Mouse (Mus musculus): ENCODE results near the gene Aldh3a1.

The Aldh3a1 gene

DNA sequence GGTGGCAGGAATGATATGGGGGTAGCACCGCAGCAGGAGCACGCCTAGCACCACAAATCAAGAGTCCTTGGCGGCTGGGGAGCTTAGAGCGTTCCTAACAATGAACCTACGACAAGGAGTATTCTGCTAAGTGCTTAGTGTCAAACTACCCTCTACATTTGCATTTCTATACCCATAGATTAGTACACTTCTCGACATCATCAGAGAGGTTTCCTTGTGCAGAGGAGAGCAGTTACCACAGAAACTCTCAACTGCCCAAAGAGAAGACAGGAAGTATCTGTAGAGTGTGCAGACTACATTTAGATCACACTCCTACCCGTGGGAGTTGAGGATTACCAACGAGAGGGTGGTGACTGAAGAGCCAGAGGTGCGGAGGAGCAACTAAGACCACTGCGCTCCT lies 44.4 kb downstream of the Aldh3a1 start:
- DNase-seq: no peak

DNA sequence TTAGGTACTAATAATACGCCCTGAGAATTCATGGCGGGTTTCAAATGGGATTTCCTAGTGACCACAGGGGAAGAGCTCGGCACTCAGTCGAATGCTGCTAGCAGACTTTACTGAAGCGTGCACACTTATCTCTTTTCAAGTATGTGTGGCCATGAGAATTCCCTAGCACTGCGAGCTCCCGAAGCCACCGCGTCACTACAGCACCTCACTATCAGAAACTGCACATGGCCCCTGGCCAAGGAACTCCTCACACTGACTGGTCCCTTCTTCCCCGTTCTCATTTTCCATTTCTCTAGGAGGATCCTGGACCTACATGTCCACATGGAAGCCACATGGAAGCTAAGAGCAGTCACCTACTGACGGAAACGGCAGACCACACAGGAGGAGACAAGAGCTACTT lies 45.5 kb downstream of the Aldh3a1 start:
- DNase-seq: no peak

DNA sequence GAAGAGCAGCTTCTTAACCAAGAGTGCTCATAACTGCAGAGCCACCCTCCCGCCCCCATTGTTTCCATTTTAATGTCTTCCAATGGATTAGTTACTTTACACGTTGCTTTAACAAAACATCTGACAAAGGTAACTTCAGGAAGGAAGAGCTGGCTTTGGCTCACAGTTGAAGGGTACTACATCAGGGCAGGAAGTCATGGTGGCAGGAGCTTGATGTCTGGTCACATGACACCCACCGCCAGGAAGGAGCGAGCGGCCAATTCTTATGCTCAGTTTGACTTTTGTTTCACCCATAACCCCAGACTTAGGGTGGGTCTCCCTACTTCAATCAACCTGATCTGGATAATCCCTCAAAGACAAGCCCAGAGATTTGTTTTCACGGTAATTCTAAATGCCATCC lies 51.8 kb downstream of the Aldh3a1 start:
- DNase-seq: no peak

DNA sequence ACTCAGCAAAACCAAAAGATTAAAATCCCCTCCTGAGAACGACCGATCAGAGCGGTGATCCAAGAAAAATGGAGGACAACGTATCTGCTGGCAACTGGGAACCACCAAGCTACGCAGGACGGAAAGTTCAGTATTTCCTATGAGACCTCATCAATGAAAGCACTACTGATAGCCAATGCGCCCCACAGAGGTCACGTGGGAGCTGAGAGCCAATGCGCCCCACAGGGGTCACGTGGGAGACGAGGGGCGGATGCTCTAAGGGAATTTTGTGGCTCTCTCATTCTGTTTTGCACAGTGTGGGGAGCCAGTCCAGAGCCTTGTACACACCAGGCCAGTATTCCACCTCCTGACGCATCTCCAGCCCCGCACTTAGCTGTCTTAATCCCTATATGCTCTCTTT lies 55.2 kb downstream of the Aldh3a1 start:
- DNase-seq: no peak

DNA sequence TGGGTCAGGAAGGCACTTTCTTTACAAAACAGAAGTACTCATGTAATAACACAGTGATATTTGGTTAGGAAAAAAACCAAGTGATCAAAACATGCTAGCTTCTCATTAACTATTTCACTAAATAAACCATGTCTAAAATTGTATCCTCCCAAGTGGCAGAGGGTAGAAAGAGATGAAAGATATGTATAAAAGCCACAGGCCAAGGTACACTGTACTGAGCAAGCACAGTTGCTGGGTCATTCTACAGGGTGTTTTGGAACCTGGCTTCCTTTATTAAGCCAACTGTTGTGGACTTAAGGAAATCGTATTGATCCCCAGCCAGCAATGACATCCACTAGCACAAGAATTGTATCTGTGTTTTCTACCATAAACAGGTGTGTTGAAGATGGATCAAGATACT lies 56.5 kb downstream of the Aldh3a1 start:
- DNase-seq: no peak

DNA sequence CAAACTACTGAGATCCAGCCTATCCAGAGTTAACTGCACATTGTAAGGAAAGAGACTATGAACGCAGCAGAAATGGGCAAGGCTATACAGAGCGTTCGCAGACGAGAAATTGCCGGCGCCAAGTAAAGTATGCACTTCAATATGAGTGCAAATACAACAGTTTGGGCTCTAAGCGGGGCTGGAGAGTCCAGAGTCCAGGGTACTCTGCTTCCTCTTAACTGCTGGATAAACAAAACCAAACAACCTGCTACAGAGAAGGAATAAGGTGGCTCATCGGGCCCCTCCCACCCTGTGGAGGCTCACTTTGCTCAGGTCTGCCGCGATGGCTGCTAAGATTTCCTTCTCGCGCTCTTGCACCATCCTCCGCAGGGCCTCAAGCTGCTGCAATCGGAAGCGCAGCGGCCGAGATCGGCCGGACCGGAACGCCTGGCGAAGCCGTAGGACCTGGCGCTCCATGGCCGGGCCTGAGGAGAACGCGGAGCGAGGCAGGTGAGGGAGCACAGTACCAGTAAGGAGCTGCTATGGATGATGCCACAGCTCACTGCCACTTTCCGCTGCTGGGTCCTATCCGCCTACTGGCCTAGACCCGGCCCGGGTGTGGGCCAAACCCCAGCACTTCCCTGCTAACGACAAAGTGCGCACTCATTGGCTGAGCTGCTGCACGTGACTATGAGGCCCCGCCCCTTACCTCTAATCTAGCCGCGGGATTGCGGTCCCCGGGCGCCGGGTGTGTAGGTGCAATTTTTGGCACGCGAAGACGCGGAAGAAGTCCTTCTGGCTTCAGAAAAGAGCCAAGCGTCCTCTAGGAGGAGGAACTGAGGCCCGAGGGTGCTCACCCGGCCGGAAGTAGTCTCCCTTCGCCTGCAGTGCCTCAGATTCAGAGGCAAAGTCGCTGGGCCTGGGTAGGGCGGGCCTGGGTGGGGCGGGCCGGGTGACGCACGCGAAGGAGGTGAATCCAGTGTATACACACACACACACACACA lies 59.5 kb downstream of the Aldh3a1 start, which contains the start of gene Aldh3a2:
Gene Aldh3a2 (minus strand): TSS at position 914 of the 983 bp plus-strand sequence.
- DNase-seq: peak; percentile 95

Data from right cerebral cortex, adult 18-20 months (tissue).